Mouse (Mus musculus) liver, adult 2 months (tissue): Measurements from ENCODE around the gene Omd.

Experiments used
- CTCF ChIP-seq: fragments of 200-500 bp; IDR thresholded peaks from 2 replicates; pipeline ENCODE4 v1.5.1; 2011; ENCODE audit warnings: low read depth, low read length, control low read depth
- POLR2A ChIP-seq: fragments of 200-500 bp; IDR thresholded peaks from 2 replicates; pipeline ENCODE4 v1.6.1; 2011; ENCODE audit warnings: low read length, control low read depth; ENCODE audit not compliant: insufficient read depth; ENCODE audit errors: extremely low read depth

GRCm38 (mm10) chr13:49559185-49559584, 23.1 kb upstream of the Omd start:
- peak; percentile 80 for TF ChIP-seq CTCF
- no peak for TF ChIP-seq POLR2A
